Mouse (Mus musculus) macrophage (primary cell): Measurements from ENCODE around the gene Slc37a3. TPM values are rescaled to one million over a fixed set of nuclear protein-coding genes. Genes with fewer than 3 reads are reported as not detected.
"Not testable (repeated sequence)": the region's sequence is repeated elsewhere in the genome, so short reads cannot be mapped to it uniquely, and the experiment has no call there.

Source experiments
- H3K27ac ChIP-seq: fragments of 350-480 bp; formaldehyde crosslinking; 2 replicates; pipeline ENCODE4 v1.9.0; 2021
- H3K36me3 ChIP-seq: fragments of 350-480 bp; formaldehyde crosslinking; 2 replicates; pipeline ENCODE4 v1.9.0; 2021; ENCODE audit errors: inconsistent target
- H3K4me3 ChIP-seq: fragments of 350-480 bp; formaldehyde crosslinking; 2 replicates; pipeline ENCODE4 v1.9.0; 2021; ENCODE audit errors: inconsistent target
- H3K79me2 ChIP-seq: fragments of 350-480 bp; formaldehyde crosslinking; 2 replicates; pipeline ENCODE4 v1.9.0; 2021; ENCODE audit errors: inconsistent target
- WGBS: methylation state at CpG from one replicate; pipeline ENCODE4 v1.1.7; 2026; ENCODE audit warnings: inconsistent platforms; ENCODE audit not compliant: missing documents; 5-methylcytosine and 5-hydroxymethylcytosine counted together
- polyA plus RNA-seq: library from polyadenylated mRNA; stranded (reverse); fragments of 250-400 nt; gene quantifications from 3 replicates; pipeline ENCODE4 v1.2.4, GENCODE M21; 2018; ENCODE audit warnings: inconsistent platforms

Slc37a3 gene
- polyA plus RNA-seq, 1 experiment from 2014 or later: 21.6 TPM

GRCm38 (mm10) chr6:39362684-39363083, 14.8 kb downstream of the Slc37a3 start:
- no peak overlapping the region for H3K27ac ChIP-seq
- WGBS: 87% methylated on average over 2 of the region's 2 CpGs
- peaks cover 38% of the 10 kb centered on the region for H3K36me3 ChIP-seq
- H3K79me2 ChIP-seq: peaks cover 4% of the 10 kb centered on the region; the same call in 1 of the 2 replicates
- H3K4me3 ChIP-seq: no peak overlapping the region

GRCm38 (mm10) chr6:39359207-39359606, 18.3 kb downstream of the Slc37a3 start:
- not testable (repeated sequence) for H3K4me3 ChIP-seq, H3K79me2 ChIP-seq, H3K27ac ChIP-seq
- WGBS: 97% methylated on average over 6 of the region's 9 CpGs
- peaks cover 50% of the 10 kb centered on the region for H3K36me3 ChIP-seq

GRCm38 (mm10) chr6:39348946-39349345, 28.5 kb downstream of the Slc37a3 start:
- H3K27ac ChIP-seq: no peak overlapping the region
- H3K4me3 ChIP-seq: no peak overlapping the region
- H3K79me2 ChIP-seq: no peaks in the 10 kb centered on the region
- H3K36me3 ChIP-seq: peaks cover 88% of the 10 kb centered on the region
- 100% methylated on average over 6 of the region's 6 CpGs for WGBS

GRCm38 (mm10) chr6:39347880-39348814, 29.3 kb downstream of the Slc37a3 start:
- WGBS: 89% methylated on average over 4 of the region's 4 CpGs
- Histone ChIP-seq H3K79me2 (no peaks in the 10 kb centered on the region), H3K4me3 (no peak overlapping the region), H3K27ac (no peak overlapping the region), H3K36me3 (peaks cover 86% of the 10 kb centered on the region)

- peaks cover 87% of the 10 kb centered on the region for H3K36me3 ChIP-seq
- H3K79me2 ChIP-seq: no peaks in the 10 kb centered on the region
- WGBS: 57% methylated on average over 15 of the region's 15 CpGs
- no peak overlapping the region for H3K4me3 ChIP-seq
- no peak overlapping the region for H3K27ac ChIP-seq
Measured at GRCm38 (mm10) chr6:39346991-39347501, 30.4 kb downstream of the Slc37a3 start.

- no peak overlapping the region for H3K27ac ChIP-seq
- H3K79me2 ChIP-seq: no peaks in the 10 kb centered on the region
- H3K36me3 ChIP-seq: peaks cover 75% of the 10 kb centered on the region
- WGBS: 97% methylated on average over 7 of the region's 7 CpGs
- no peak overlapping the region for H3K4me3 ChIP-seq
Measured at GRCm38 (mm10) chr6:39345430-39345829, 32.0 kb downstream of the Slc37a3 start.

- whole genome bisulfite sequencing: 27% methylated on average over 12 of the region's 12 CpGs
- Histone ChIP-seq H3K79me2 (no peaks in the 10 kb centered on the region), H3K27ac (no peak overlapping the region), H3K36me3 (peaks cover 66% of the 10 kb centered on the region), H3K4me3 (no peak overlapping the region)
Measured at GRCm38 (mm10) chr6:39344020-39344419, 33.5 kb downstream of the Slc37a3 start.

GRCm38 (mm10) chr6:39341798-39342197, 35.7 kb downstream of the Slc37a3 start:
- 46% methylated on average over 2 of the region's 2 CpGs for WGBS
- Histone ChIP-seq H3K4me3 (no peak overlapping the region), H3K27ac (no peak overlapping the region), H3K36me3 (peaks cover 76% of the 10 kb centered on the region), H3K79me2 (no peaks in the 10 kb centered on the region)

GRCm38 (mm10) chr6:39338359-39338758, 39.1 kb downstream of the Slc37a3 start:
- 93% methylated on average over 8 of the region's 8 CpGs for WGBS
- H3K36me3 ChIP-seq: peaks cover 60% of the 10 kb centered on the region

GRCm38 (mm10) chr6:39334873-39335272, 42.6 kb downstream of the Slc37a3 start:
- H3K79me2 ChIP-seq: no peaks in the 10 kb centered on the region
- no peak overlapping the region for H3K27ac ChIP-seq
- H3K36me3 ChIP-seq: peaks cover 44% of the 10 kb centered on the region
- WGBS: 96% methylated on average over 3 of the region's 3 CpGs
- no peak overlapping the region for H3K4me3 ChIP-seq

More at GRCm38 (mm10) chr6:39338359-39338758, 39.1 kb downstream of the Slc37a3 start:
- no peak overlapping the region for H3K27ac ChIP-seq
- no peak overlapping the region for H3K4me3 ChIP-seq
- H3K79me2 ChIP-seq: no peaks in the 10 kb centered on the region

- Histone ChIP-seq H3K36me3 (peaks cover 40% of the 10 kb centered on the region), H3K79me2 (no peaks in the 10 kb centered on the region), H3K27ac (0 out of 2 replicates have a peak overlapping the region, but pooled peaks have one; percentile 16), H3K4me3 (no peak overlapping the region)
- 39% methylated on average over 7 of the region's 7 CpGs for WGBS
Measured at GRCm38 (mm10) chr6:39334224-39334623, 43.3 kb downstream of the Slc37a3 start.

- Histone ChIP-seq H3K79me2 (no peaks in the 10 kb centered on the region), H3K27ac (no peak overlapping the region), H3K36me3 (peaks cover 21% of the 10 kb centered on the region), H3K4me3 (no peak overlapping the region)
- 98% methylated on average over 7 of the region's 7 CpGs for WGBS
Measured at GRCm38 (mm10) chr6:39331998-39332700, 45.3 kb downstream of the Slc37a3 start.

GRCm38 (mm10) chr6:39330981-39331380, 46.5 kb downstream of the Slc37a3 start:
- 93% methylated on average over 7 of the region's 7 CpGs for WGBS
- Histone ChIP-seq H3K4me3 (no peak overlapping the region), H3K27ac (no peak overlapping the region), H3K79me2 (no peaks in the 10 kb centered on the region), H3K36me3 (peaks cover 10% of the 10 kb centered on the region; the same call in 1 of the 2 replicates)

- Histone ChIP-seq H3K4me3 (no peak overlapping the region), H3K36me3 (no peaks in the 10 kb centered on the region), H3K27ac (no peak overlapping the region), H3K79me2 (no peaks in the 10 kb centered on the region)
- 90% methylated on average over 5 of the region's 5 CpGs for WGBS
Measured at GRCm38 (mm10) chr6:39320286-39320685, 57.2 kb downstream of the Slc37a3 start.
